Mouse (Mus musculus): ENCODE data around the gene Fam171b.

Gene Fam171b

DNA sequence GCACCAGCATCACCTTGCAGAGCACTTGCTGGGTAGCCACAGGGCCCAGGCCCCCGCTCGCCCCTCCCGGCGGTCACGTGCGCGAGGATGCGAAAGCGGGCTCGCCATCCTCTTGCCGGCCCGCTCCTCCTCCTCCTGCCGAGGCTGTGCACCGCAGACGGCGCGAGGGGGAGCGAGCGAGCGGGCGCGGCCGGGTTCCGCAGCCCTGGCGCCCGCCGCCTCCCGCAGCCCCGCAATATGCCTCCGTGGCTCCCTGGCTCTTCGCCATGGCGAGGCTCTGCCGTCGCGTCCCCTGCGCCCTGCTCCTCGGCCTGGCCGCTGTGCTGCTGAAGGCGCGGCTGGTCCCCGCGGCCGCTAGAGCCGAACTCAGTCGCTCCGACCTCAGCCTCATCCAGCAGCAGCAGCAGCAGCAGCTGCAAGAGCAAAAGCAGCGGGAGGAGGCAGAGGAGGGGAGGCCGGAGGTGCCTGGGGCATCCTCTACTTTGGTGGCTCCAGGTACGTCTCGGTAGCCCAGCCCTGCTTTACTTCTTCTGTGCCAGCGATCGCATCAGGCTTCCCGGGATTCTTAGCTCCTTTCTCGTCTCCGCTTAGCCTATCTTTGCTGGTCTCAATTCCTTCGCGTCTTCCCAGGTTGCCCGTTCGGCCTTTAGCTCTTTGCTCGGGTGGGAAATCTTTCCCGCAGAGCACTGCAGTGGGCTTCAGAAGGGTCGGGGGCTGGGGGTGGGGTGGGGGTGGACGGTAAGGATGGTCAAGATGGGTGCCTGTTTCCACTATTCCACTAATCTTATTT lies at the start of gene Fam171b:
Gene Fam171b, plus strand, starts transcription at position 154 of the 790 bp plus-strand sequence.
- no peak for DNase-seq (ENCODE audit: low spot score)

DNA sequence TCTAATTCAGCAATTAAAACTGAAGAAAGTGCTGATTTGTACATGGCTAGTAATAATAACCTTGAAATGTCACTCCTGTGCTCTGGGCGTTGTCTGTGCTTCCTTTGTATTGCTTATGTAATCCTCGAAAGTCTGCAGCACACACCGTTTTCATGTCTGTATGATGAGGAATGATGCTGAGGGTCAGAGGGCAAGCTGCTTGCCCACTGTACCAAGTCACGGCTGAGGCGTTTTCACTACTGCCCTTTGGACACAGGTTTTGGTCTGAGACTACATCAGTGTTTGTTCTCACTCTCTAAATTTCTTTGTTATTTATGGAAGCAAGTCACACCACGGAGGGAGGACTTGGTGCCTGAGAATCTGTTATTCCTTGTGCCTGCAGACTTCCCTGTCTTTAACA lies 46.4 kb upstream of the Fam171b start:
- DNase-seq (ENCODE audit: low spot score): no peak

DNA sequence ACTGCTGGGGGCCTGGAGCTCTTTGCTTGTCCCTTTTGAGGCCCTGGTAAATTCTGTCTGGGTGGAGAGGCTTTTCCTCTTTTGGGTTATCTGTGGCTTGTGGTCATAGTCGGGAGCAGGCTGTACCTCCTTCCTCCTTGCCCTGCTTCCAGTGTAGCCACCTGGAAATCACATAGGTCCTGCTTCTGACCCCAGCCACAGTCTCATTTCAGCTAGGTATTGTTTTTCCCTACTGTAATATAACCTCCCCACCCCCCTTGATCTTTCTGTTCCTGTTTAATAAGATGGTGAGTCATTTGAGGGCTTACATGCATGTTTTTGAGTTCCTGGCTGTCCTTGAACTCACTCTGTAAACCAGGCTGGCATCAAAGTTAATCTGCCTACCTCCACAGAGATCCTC lies 45.6 kb upstream of the Fam171b start:
- DNase-seq (ENCODE audit: low spot score): no peak

DNA sequence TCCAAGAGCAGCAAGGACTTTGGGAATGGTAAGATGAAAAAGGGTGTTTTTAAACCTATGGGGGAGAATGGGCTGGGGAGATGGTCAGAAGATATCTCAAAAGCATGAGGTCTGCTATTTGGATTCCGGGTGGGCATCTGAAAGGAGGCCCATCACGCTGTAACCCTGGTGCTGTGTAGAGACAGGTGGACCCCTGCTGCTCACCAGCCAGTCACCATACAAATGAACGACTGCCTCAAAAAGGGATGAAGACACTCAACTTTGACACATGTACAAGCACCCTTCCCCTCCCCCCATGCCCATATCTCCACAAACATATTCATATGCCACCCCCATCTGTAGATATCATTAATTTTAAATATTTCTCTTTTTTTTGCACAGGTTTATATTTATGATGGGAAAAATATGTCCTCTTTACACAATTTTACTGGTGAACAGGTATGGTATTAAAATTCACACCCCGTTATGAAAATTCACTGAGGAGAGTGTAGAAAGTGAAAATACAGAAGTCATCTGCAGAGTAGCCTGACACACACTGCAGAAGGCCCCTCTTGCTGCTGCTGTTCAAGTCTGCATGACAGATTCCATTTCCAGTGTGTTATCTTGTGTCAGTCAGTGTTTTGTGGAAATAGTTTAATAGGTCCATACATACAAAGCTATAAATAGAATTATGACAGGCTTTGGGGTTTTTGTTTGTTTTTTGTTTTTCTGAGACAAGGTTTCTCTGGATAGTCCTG lies 44.0 kb upstream of the Fam171b start:
- DNase-seq (ENCODE audit: low spot score): no peak

DNA sequence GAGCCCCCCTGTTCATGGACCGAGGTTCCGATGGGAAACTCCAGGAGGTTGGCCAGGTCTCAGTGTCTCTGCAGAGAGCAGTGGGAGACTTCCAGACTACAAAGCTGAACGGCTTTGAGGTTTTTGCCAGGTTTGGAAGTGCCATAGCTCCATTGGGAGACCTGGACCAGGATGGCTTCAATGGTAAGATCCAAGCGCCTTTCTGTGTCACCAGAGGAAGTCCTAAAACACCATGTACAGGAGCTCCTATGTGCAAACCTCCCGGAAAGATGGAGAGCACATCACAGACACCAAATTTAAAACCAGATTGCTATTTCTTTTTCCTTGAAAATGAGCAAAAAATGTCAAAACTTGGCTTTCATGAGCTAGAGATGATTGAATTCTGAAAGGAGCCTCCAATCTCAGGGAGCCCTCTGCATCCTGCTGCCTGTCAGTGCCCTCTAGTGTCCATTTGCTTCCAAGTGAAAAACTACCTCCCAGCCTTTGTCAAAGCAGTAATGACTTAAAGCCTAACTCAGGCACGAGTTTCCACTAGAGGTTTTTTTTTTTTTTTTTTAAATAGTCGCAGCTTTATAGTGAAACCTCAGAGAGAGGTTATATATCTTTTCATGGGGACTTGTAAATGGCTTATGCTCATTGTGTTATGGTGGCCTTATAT lies 41.2 kb upstream of the Fam171b start:
- DNase-seq (ENCODE audit: low spot score): no peak

DNA sequence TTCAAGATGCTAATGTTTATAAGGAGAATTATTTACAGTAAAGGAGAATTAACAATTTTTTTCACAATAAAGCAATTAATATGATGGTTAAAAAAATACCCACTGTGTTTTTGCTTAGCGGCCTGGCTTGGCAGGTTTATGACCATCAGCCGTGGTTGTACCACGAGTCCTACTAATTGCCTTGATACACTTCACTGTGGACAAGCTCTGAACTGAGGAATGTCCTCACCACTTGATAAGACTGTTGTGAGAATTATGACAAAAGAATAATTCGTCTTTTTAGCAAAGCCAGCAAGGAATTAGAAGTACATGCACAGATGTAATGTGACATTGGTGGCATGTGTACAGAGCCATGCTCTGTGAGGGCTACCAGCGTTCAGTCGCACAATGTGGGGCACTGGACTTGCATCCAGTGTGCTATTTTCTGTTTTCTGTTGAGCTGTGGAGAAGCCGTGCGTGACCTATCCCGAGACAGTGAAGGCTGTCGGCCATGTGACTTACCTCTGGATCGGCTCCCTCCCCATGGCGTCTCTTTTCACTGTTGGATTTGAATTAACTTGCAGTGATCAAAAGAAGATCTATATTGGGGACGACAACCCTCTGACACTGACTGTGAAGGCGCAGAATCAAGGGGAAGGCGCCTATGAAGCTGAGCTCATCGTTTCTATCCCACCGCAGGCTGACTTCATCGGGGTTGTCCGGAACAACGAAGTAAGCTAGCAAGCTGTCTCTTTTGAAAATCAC lies 20.9 kb upstream of the Fam171b start:
- no peak for DNase-seq (ENCODE audit: low spot score)

DNA sequence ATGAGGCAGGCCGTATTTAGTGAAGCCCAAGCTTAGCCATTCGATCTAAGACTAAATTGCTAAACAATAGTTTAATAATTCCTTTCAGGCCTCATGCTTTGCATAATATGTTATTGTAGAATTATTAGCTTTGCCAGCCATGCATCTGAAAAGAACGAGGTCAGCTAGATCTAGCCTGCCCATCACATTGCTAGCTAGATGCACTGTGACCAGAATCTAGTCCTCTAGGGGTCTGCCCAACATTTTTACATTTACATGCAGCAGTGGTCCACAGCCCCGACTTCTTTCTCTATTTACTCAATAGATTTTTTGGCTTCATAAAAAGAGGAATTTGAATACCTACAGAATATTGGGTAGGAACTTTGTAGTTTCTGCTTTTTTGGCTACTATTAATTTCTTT lies 20.3 kb upstream of the Fam171b start:
- DNase-seq (ENCODE audit: low spot score): no peak

DNA sequence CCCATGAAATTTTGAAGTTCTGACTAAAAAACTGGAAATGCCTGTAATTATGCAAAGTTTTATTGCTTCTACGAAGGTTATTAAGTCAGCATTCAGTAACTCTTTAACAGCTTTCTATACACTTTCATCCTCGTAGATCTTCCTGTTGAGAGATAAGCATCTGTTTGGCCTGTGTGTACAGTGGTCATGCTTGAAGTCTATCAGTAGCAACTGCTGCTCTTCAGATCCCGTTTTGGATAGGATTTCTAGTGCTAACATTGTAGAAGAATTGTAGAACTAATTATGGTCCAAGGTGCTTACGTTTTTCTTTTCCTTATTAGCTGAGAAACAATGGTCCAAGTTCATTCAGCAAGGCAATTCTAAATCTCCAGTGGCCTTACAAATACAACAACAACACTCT lies 16.7 kb upstream of the Fam171b start:
- no peak for DNase-seq (ENCODE audit: low spot score)

DNA sequence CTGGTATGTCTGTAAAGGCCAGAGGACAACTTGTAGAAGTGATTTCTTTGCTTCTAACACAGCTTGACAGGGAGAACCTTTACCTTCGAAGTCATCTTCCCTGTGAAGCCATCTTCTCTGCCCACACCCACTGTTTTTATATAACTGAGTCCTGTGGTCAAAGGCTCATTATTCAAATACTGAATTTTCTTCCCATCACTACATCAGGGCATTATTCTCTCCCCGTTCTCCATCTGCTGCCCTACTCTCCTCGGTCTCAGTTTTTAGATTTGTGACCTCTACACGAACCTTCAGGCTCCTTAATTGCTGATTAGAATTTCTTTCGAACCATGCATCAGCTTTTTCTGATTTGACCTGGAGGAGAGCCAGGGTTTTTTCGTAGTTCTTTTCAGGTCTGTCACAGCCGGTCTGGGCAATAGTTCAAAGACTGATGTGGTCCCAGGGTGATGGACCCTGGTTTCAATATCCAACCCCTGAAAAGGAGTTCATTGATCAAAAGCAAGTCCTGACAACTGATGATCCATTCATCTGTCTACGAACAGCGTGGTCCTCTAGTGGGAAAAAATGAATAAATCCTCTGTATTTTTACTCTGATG lies 14.4 kb upstream of the Fam171b start:
- DNase-seq (ENCODE audit: low spot score): no peak

DNA sequence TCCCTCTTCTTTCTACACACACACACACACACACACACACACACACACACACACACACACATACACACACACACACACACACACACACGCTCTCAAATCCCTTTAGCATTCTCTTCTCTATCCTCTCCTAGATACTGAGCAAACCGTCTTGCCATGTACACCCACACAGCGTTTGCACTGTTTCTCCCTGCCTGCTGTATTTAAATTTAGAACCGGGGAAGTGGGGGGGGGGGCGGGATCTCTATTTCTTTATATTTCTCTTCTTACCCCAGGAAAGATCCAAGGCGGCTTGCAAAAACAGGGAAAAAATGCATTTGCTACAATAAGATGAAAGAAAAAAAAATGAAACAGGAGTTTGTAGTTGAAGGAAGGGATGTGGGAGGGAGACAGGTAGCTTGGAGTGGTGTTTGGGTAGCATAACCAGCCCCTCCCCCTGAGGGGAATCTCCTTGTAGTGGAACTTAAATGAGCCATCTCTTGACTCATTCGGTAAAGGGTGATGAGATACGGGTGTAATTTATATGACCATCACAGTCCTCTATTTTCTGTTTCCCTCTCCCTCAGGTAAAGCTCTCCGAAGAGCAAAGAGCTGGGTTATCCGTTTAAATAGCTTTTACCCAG lies 947 bp downstream of the Fam171b start:
- DNase-seq (ENCODE audit: low spot score): no peak

DNA sequence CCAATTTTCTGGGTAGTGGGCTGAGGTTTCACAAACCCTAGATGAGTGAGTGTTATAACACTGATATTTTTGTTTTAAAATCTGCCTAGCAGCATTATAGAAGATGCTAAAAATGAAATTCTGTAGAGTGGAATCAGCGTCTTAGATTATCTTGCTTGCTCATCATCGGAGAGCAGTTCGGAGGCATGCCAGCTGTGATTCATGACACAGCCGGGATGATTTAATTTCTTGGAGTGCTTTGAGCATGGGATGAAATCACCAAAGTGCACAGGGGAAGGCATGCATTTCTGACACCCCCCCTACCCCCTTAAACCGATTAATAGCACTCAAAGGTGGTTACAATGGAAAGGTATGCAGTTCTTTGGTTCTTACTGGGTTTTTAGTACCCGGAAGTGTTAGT lies 1.6 kb downstream of the Fam171b start:
- no peak for DNase-seq (ENCODE audit: low spot score)

DNA sequence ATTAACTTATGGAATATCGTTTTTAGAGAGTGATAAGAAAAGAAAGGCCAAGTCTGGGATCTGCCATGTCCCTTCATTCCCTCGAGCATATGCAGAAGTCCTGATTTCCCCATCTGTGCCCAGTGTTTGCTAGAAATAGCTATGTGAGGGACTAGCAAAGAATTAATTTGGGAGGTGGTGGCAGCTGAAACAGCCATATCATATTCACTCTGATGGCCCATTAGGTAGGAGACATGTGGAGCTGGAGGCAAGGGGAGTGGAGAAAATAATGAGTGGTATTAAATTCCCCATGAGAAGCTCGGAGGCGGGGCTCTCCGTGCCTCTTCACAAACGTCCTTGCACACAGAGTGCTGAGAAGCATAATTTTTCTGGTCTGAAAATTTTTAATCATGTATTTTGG lies 3.7 kb downstream of the Fam171b start:
- DNase-seq (ENCODE audit: low spot score): no peak

DNA sequence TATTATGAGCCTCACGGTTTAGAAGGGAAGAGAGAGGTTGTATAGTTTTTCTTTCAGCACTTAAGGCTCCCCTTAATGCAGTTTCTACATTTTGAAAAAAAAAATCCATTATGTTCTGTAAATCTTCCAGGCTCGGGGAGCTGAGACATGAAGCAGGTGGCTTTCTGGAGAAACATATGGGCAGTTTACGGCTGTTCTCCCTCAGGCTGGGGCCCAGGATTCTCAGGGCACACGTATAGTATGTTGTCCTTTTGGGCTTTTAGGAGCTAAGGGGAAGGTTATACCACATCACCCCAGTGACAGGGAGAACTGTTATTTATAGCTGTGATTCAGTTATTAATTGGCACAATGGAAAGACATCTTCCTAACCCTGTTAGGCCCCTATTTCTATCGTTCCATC lies 12.7 kb downstream of the Fam171b start:
- DNase-seq (ENCODE audit: low spot score): no peak

DNA sequence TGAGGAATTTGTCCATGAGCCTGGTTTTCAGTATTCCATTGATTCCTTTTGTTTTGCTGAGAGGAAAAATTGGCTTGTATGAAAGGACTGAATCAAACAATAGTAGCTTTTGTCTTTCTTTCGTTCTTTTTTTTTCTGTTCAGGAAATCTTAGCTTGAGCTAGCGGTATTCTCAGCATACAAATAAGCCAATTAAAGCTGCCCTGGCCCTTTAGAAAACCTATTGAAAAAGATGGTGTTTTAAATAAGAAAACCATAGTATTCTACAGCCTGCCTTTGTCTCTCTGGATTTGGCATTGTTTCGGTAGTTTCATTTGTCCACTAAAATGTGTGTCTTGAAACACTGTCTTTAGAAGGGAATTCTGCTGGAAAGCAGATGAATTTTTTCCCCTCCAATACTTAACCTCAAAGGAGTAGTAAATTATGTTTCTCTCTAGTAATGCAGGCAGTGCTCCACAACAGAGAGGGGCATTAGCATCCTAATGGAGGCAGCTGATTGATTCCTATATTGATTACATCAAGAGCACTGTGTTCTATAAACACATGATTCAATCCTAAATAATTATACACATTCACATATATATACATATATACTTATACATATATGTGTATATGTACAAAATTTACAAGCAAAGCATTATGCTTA lies 16.6 kb downstream of the Fam171b start:
- DNase-seq (ENCODE audit: low spot score): no peak

DNA sequence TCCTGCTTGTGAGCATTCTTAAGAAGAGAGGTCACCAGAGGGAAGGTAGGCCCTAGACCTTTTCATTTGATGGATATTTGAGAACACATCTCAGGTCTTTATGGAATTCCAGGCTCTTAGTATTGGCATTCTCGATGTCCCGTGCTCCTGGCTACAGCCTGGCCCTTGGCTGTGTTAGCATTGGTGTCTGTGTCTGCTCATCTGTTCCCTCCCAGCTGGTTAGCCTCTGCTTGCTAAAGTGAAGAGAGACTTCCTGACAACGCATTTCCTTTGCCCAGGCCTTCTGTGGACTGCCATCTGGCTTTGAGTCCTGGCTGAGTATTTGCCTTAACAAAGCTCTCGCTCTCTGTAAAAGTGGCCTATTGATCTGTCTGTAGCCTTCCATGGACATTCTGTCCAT lies 20.5 kb downstream of the Fam171b start:
- no peak for DNase-seq (ENCODE audit: low spot score)

DNA sequence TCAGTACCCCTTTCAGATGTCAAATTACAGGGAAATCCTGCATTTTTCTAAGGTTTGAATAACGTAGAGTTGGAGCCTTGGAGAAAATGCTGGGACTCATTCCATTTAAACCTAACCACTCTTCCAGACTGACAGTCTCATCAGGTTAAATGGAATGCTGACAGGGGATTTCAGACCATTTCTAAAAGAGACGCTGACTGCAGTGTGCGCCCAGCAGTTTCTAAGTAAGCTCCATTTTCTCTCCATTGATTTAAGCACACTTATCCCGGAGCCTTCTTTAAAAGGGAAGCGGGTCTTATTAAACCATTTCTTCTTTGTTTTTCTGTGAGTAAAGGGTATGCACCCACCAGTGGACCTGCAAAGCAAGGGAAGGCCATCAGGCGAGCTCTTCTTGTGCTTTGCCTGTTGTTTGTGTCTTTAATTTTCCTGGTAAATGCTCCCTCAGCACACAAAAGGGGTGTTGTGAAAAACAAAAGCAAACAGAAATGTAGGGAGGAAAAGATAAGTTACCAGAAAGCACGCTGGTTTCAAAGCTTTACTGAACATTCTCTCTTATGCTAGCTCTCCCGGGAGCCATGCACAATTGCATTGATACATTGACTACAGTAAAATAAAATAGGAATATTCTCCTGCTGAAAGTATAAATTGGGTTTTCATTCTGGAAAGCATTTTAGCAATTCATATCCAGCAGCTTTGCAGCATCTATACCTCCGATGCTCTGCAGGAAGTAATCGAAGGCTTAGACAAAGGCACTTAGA lies 23.1 kb downstream of the Fam171b start:
- no peak for DNase-seq (ENCODE audit: low spot score)

DNA sequence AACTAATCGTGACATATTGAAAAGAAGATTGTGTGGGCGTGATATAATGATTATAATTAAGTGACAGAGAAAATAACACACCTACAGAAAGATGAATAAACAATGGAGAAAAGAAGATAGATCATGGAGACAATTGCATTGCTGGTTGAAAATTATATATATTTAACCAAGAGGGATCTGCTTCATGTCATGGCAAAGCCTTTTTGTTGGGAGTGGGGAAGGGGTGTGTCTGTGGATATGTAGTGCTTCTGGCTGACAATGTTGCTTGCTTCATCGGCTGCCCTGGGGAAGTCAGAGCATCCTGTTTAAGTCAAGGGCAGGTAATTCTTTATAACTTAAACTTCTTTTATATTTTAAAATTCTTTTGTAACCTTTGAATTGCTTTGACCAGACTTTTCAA lies 36.1 kb downstream of the Fam171b start:
- no peak for DNase-seq (ENCODE audit: low spot score)

DNA sequence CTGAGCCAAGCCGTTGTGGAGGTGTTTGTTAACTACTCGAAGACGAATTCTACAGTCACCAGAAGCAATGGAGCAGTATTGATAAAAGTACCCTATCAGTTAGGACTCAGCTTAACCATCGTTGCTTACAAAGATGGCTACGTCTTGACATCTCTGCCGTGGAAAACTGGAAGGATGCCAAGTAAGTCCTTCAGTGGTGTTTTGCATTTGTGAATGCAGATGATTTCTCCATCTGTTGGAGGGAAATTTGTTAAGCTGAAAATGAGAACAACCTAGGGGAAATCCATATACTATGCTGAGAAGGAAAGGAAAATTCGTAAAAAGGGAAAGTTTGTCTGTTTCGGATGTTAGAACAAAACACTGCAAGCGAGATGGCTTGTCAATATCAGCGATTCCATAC lies 41.0 kb downstream of the Fam171b start:
- DNase-seq (ENCODE audit: low spot score): no peak

DNA sequence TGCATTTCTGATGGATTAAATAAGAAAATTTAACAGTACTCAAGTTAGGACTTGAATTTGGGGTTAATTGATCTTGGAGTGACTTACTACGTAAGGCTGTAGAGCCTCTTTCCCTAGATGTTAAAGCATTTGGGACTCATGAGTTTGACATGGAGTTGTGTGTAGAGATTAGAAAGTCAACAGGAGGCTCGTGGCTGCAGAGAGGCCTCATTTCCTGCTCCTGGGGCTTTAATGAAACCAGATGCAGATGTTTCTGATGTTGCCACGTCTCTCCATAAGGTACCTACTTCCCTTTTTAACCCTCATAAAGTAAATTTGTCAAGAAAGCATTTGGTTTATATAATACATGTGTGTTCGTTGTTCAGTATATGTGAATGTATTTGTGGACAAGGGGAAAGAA lies 43.8 kb downstream of the Fam171b start:
- no peak for DNase-seq (ENCODE audit: low spot score)

DNA sequence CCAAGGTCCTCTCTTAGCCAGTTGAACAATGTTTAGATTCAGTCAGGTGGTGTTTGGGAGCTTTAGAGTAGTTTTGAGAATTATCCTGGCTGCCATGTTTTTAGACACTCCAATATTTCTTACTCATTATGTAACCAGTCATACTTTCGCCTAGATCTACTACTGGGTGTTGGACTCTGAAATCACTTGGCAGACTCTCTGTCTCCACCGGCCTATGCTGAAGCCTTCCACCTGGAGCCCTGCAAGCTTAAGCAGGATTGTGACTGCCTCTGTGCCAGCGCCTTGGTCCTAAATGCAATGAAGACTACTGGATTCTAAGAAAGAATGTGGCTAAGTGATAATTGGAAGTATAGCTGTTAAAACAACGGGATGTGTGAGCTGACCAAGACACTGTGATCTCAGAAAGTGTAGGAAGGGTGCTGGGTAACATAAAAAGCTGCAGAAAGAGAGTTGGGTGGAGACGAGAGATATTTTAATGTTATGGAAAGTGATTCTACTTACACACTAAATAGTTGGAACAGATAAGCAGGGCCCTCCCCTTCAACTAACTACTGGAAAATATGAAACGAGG lies 71.5 kb downstream of the Fam171b start:
- no peak for DNase-seq (ENCODE audit: low spot score)

Measured in urinary bladder, postnatal 10 days (tissue).